Mouse (Mus musculus) CH12.LX (cell line): ENCODE measurements around the gene Gm7534. TPM values are rescaled to one million over a fixed set of nuclear protein-coding genes. Genes with fewer than 3 reads are reported as not detected.

Experiments used
- DNase-seq: peaks from one replicate; pipeline ENCODE4 v3.0.0-alpha.2; 2013; ENCODE audit errors: extremely low read depth
- H3K27ac ChIP-seq: 2 replicates; pipeline ENCODE4 v1.5.1; 2012; ENCODE audit warnings: low read depth, mild to moderate bottlenecking, control low read depth, moderate library complexity; ENCODE audit not compliant: insufficient read depth
- H3K27me3 ChIP-seq: replicated peaks from 2 replicates; pipeline ENCODE3; 2012; ENCODE audit warnings: inconsistent platforms
- H3K36me3 ChIP-seq, 2 experiments: replicated peaks in 1 of 2; 2 replicates each; pipeline versions ENCODE3 to v1.6.1; 2012; ENCODE audit warnings: inconsistent platforms in 1 of 2, low read length in 1 of 2, mild to moderate bottlenecking in 1 of 2, mixed read lengths in 1 of 2, moderate library complexity in 1 of 2; ENCODE audit not compliant: control insufficient read depth in 1 of 2, insufficient read depth in 1 of 2
- H3K4me1 ChIP-seq, 2 experiments: 2 replicates each; pipeline ENCODE4 v1.6.1; 2012; ENCODE audit warnings: inconsistent platforms in 1 of 2, moderate library complexity in 1 of 2; ENCODE audit not compliant: insufficient read depth in 2 of 2, control insufficient read depth in 1 of 2
- H3K4me2 ChIP-seq: 2 replicates; pipeline ENCODE4 v1.6.1; 2012; ENCODE audit warnings: low read depth, mild to moderate bottlenecking, control low read depth; ENCODE audit not compliant: poor library complexity, insufficient read depth, severe bottlenecking
- H3K4me3 ChIP-seq, 3 experiments: fragments of 150-350 bp in 1 of 3; sonication (generic) in 1 of 3; replicated peaks in 1 of 3; 2 replicates each; pipeline versions ENCODE3 to v1.5.1; 2011 to 2012; ENCODE audit warnings: low read depth in 2 of 3, low read length in 2 of 3, mild to moderate bottlenecking in 2 of 3, moderate library complexity in 2 of 3, control low read depth in 1 of 3, improper control_type of control experiment in 1 of 3, inconsistent platforms in 1 of 3, mixed read lengths in 1 of 3; ENCODE audit not compliant: poor library complexity in 1 of 3
- H3K79me2 ChIP-seq: replicated peaks from 2 replicates; pipeline ENCODE4 v1.6.1; 2012; ENCODE audit warnings: mild to moderate bottlenecking, moderate library complexity; ENCODE audit not compliant: control insufficient read depth, poor library complexity, insufficient read depth, severe bottlenecking; ENCODE audit errors: extremely low read depth
- H3K9ac ChIP-seq: 2 replicates; pipeline ENCODE4 v1.6.1; 2012; ENCODE audit warnings: low read depth, mild to moderate bottlenecking, control low read depth, moderate library complexity; ENCODE audit not compliant: insufficient read depth
- H3K9me3 ChIP-seq: replicated peaks from 2 replicates; pipeline ENCODE3; 2012; ENCODE audit warnings: low read length, inconsistent platforms, mixed read lengths
- BHLHE40 ChIP-seq: IDR thresholded peaks from 2 replicates; pipeline ENCODE4 v1.6.1; 2011; ENCODE audit warnings: mild to moderate bottlenecking, low read depth, low read length, improper control_type of control experiment
- CHD1 ChIP-seq: IDR thresholded peaks from 2 replicates; pipeline ENCODE4 v1.6.1; 2012; ENCODE audit warnings: low read depth, low read length, improper control_type of control experiment, inconsistent platforms
- CHD2 ChIP-seq: IDR thresholded peaks from 2 replicates; pipeline ENCODE4 v1.6.1; 2011; ENCODE audit warnings: low read length, improper control_type of control experiment
- CTCF ChIP-seq, 2 experiments: IDR thresholded peaks in 1 of 2; conservative IDR thresholded peaks in 1 of 2; 2 replicates each; pipeline ENCODE4 v1.5.1; 2011 to 2012; ENCODE audit warnings: low read depth in 2 of 2, low read length in 2 of 2, improper control_type of control experiment in 1 of 2, inconsistent platforms in 1 of 2, mild to moderate bottlenecking in 1 of 2, moderate library complexity in 1 of 2
- ELF1 ChIP-seq: IDR thresholded peaks from 2 replicates; pipeline ENCODE4 v1.6.1; 2014; ENCODE audit warnings: low read depth, mild to moderate bottlenecking, inconsistent platforms, low read length, improper control_type of control experiment
- EP300 ChIP-seq: IDR thresholded peaks from 2 replicates; pipeline ENCODE4 v1.6.1; 2011; ENCODE audit warnings: low read length, improper control_type of control experiment
- GABPA ChIP-seq: IDR thresholded peaks from 2 replicates; pipeline ENCODE4 v1.6.1; 2012; ENCODE audit warnings: low read depth, low read length, improper control_type of control experiment, inconsistent platforms; ENCODE audit not compliant: insufficient replicate concordance
- HCFC1 ChIP-seq: IDR thresholded peaks from 2 replicates; pipeline ENCODE4 v1.6.1; 2012; ENCODE audit warnings: low read depth, mild to moderate bottlenecking, inconsistent platforms, low read length, improper control_type of control experiment
- IRF4 ChIP-seq: IDR thresholded peaks from 2 replicates; pipeline ENCODE4 v1.6.1; 2014; ENCODE audit warnings: low read depth, mild to moderate bottlenecking, inconsistent platforms, low read length, improper control_type of control experiment
- JUN ChIP-seq: IDR thresholded peaks from 2 replicates; pipeline ENCODE4 v1.6.1; 2011; ENCODE audit warnings: low read depth, mild to moderate bottlenecking, low read length, improper control_type of control experiment, moderate library complexity; ENCODE audit not compliant: insufficient read depth
- JUND ChIP-seq: conservative IDR thresholded peaks from 2 replicates; pipeline ENCODE4 v1.6.1; 2011; ENCODE audit warnings: low read depth, low read length, improper control_type of control experiment
- KAT2A ChIP-seq: IDR thresholded peaks from 2 replicates; pipeline ENCODE4 v1.6.1; 2012; ENCODE audit warnings: low read length, improper control_type of control experiment, inconsistent platforms; ENCODE audit not compliant: insufficient replicate concordance
- MAFK ChIP-seq: IDR thresholded peaks from 2 replicates; pipeline ENCODE4 v1.6.1; 2011; ENCODE audit warnings: low read length, improper control_type of control experiment; ENCODE audit not compliant: insufficient replicate concordance
- MAX ChIP-seq: IDR thresholded peaks from 2 replicates; pipeline ENCODE4 v1.6.1; 2011; ENCODE audit warnings: low read length, improper control_type of control experiment
- NRF1 ChIP-seq: IDR thresholded peaks from 2 replicates; pipeline ENCODE4 v1.6.1; 2014; ENCODE audit warnings: low read depth, mild to moderate bottlenecking, inconsistent platforms, low read length, improper control_type of control experiment, moderate library complexity
- PAX5 ChIP-seq: IDR thresholded peaks from 2 replicates; pipeline ENCODE4 v1.6.1; 2012; ENCODE audit warnings: low read length, inconsistent platforms, mixed read lengths
- POLR2A ChIP-seq: IDR thresholded peaks from 2 replicates; pipeline ENCODE4 v1.6.1; 2011; ENCODE audit warnings: low read depth, mild to moderate bottlenecking, improper control_type of control experiment, low read length
- POLR2AphosphoS2 ChIP-seq: IDR thresholded peaks from 2 replicates; pipeline ENCODE4 v1.6.1; 2011; ENCODE audit warnings: low read depth, low read length, improper control_type of control experiment
- RAD21 ChIP-seq: IDR thresholded peaks from 2 replicates; pipeline ENCODE4 v1.6.1; 2011; ENCODE audit warnings: low read depth, mild to moderate bottlenecking, low read length, improper control_type of control experiment, moderate library complexity
- RCOR1 ChIP-seq: conservative IDR thresholded peaks from 2 replicates; pipeline ENCODE4 v1.6.1; 2012; ENCODE audit warnings: low read depth, mild to moderate bottlenecking, inconsistent platforms, low read length, improper control_type of control experiment
- SIN3A ChIP-seq: IDR thresholded peaks from 2 replicates; pipeline ENCODE4 v1.6.1; 2012; ENCODE audit warnings: low read length, improper control_type of control experiment, inconsistent platforms
- TBP ChIP-seq: conservative IDR thresholded peaks from 2 replicates; pipeline ENCODE4 v1.6.1; 2011; ENCODE audit warnings: low read depth, low read length, improper control_type of control experiment
- TCF12 ChIP-seq: IDR thresholded peaks from 2 replicates; pipeline ENCODE4 v1.6.1; 2014; ENCODE audit warnings: low read depth, mild to moderate bottlenecking, inconsistent platforms, low read length, improper control_type of control experiment
- UBTF ChIP-seq: IDR thresholded peaks from 2 replicates; pipeline ENCODE4 v1.6.1; 2012; ENCODE audit warnings: low read depth, mild to moderate bottlenecking, inconsistent platforms, low read length, improper control_type of control experiment, moderate library complexity
- USF1 ChIP-seq: IDR thresholded peaks from 2 replicates; pipeline ENCODE4 v1.6.1; 2014; ENCODE audit warnings: low read depth, mild to moderate bottlenecking, inconsistent platforms, low read length, improper control_type of control experiment
- ZC3H11A ChIP-seq: IDR thresholded peaks from 2 replicates; pipeline ENCODE4 v1.6.1; 2012; ENCODE audit warnings: low read depth, mild to moderate bottlenecking, inconsistent platforms, low read length, improper control_type of control experiment
- dilution Hi-C: fragments of 300-500 bp; cut with MboI; formaldehyde crosslinking; loops from 2 replicates; pipeline ENCODE4 v1.14.3; 2020; ENCODE audit warnings: low sequenced_read_pairs; ENCODE audit not compliant: extremely low pct_unique_long_range_greater_than_20kb, extremely low pct_ligation_motif_present
- in situ Hi-C: fragments of 300-500 bp; cut with MboI; formaldehyde crosslinking; loops from 3 replicates; pipeline ENCODE4 v1.14.3; 2019; ENCODE audit warnings: low sequenced_read_pairs, low pct_ligation_motif_present, low pct_unique_long_range_greater_than_20kb, mixed read lengths
- polyA plus RNA-seq: library from polyadenylated mRNA; unstranded; fragments of >175 nt; gene quantifications from 2 replicates; pipeline ENCODE4 v1.2.1, GENCODE M21; 2012; ENCODE audit warnings: low read depth; ENCODE audit not compliant: insufficient read length
- total RNA-seq, 2 experiments: library from RNA; depleted of rRNA; stranded (reverse); fragments of 300-350 nt in 1 of 2; fragments of >200 nt in 1 of 2; gene quantifications; 2 replicates each; pipeline ENCODE4 v1.2.3; 2012 to 2014

The Gm7534 gene
- total and polyA plus RNA-seq, 3 experiments: not detected

DNA sequence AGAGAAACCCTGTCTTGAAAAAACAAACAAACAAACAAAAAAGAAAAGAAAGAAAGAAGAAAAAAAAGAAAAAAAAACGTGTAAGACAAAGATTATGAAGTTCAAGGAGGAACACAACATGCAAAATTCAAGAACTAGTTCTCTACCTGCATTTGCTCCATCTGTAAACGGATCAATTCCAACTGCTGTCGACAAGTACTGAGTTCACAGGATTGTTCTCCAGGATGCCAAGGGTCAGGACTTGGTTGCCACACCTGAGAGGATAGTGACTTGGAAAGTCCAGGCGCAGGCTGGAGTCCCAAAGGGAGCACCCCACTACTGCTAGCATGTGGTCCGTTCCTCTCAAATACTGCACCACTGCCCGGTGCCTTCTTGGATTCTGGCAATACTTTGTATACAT lies 47.3 kb downstream of the Gm7534 start:
- in situ Hi-C loops (no loop called here), dilution Hi-C loops (no loop called here)
- no peak overlapping the region for H3K9ac ChIP-seq

DNA sequence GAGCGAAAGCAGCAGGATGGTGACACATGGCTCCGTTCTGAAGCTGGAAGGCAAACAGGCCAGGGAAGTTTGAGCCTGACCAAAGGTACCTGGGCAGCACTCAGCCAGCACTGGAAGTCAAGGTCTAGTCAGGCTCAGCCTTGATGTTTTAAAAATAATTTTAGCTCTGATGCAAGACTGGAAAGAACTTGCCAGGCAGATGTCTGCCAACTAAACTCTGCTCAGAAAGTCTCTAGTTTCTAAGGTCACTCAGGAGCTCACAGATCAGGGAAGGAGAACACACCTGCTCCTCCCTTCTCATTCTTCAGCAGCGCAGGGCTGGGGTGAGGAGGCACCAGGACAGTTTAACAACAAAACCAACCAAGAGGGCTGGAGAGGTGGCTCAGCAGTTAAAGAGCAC lies 48.5 kb downstream of the Gm7534 start:
- H3K79me2 ChIP-seq: no peaks in the 10 kb centered on the region
- no peak for DNase-seq
- no peaks in the 10 kb centered on the region for H3K9me3 ChIP-seq
- no peaks in the 10 kb centered on the region for H3K4me1 ChIP-seq
- no peaks in the 10 kb centered on the region for H3K27me3 ChIP-seq
- no peak overlapping the region for H3K9ac ChIP-seq
- H3K36me3 ChIP-seq: peaks cover 33 to 76% of the 10 kb centered on the region in 2 experiments
- in situ Hi-C loops (no loop called here), dilution Hi-C loops (no loop called here)
- H3K4me2 ChIP-seq: no peak overlapping the region
- no peak overlapping the region for H3K27ac ChIP-seq
- no peak for TF ChIP-seq PAX5
- TF ChIP-seq KAT2A: no peak
- TF ChIP-seq MAFK: no peak
- TF ChIP-seq POLR2AphosphoS2: no peak
- TF ChIP-seq IRF4: no peak
- no peak for TF ChIP-seq EP300
- no peak for TF ChIP-seq POLR2A
- TF ChIP-seq USF1: no peak
- TF ChIP-seq SIN3A: no peak
- no peak for TF ChIP-seq HCFC1
- no peak for TF ChIP-seq RAD21
- TF ChIP-seq UBTF: no peak
- TF ChIP-seq CHD1: no peak
- no peak for TF ChIP-seq CHD2
- no peak for TF ChIP-seq ELF1
- no peak for TF ChIP-seq BHLHE40
- H3K4me3 ChIP-seq: no peak overlapping the region

More for the DNA sequence above, 47.3 kb downstream of the Gm7534 start:
- Histone ChIP-seq H3K4me3 (no peak overlapping the region), H3K9me3 (no peaks in the 10 kb centered on the region), H3K36me3 (peaks cover 33 to 70% of the 10 kb centered on the region in 2 experiments), H3K4me1 (no peaks in the 10 kb centered on the region), H3K4me2 (no peak overlapping the region), H3K79me2 (no peaks in the 10 kb centered on the region), H3K27ac (no peak overlapping the region), H3K27me3 (no peaks in the 10 kb centered on the region)
- TF ChIP-seq ZC3H11A: no peak
- TF ChIP-seq MAX: no peak
- TF ChIP-seq TCF12: no peak
- TF ChIP-seq JUN: no peak
- no peak for TF ChIP-seq RCOR1
- TF ChIP-seq NRF1: no peak
- no peak for TF ChIP-seq USF1
- no peak for TF ChIP-seq JUND
- TF ChIP-seq CHD2: no peak
- no peak for TF ChIP-seq CTCF (conservative IDR thresholded peaks at IDR 0.05 in 1 of 2, IDR thresholded peaks at IDR 0.05 in 1 of 2; ENCODE audit: low read depth in 2 of 2, low read length in 2 of 2)
- no peak for TF ChIP-seq TBP
- no peak for TF ChIP-seq GABPA
- no peak for TF ChIP-seq CHD1
- no peak for DNase-seq
